Mouse (Mus musculus) cerebellum, adult 2 months (tissue): ENCODE measurements at regions not wholly inside any gene's neighbourhood (a gene's known extent, or its start where the extent isn't known, plus 50 kb on each side); places are given as distances from the start of the nearest gene placed in this dataset.

Source experiments
- CTCF ChIP-seq: fragments of 200-500 bp; IDR thresholded peaks from 2 replicates; pipeline ENCODE4 v1.5.1; 2011; ENCODE audit warnings: low read depth, mild to moderate bottlenecking, control low read depth, low read length, moderate library complexity, borderline replicate concordance; ENCODE audit not compliant: insufficient read depth
- POLR2A ChIP-seq: fragments of 200-500 bp; IDR thresholded peaks from 2 replicates; pipeline ENCODE4 v1.6.1; 2011; ENCODE audit warnings: low read length, control low read depth, borderline replicate concordance; ENCODE audit not compliant: insufficient read depth

DNA sequence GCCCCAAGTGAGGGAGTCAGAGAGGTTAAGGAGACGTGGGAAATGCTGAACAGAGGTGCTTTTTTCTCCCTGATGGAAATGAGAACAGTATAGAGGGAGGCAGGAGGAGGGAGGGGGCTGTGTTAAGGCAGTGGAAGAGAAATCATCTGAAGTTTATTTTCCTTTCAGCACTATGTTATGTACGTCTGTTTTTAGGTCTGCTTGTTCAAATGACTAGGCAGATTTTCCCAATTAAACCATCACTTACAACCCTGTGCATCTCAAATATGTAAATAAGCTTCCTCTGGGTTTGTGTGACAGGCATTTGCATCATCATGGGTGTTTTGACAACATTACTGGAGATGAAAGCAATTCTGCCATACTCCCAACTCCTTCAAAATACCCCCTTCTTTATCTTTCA, 92.1 kb upstream of the Got2 start:
- TF ChIP-seq CTCF (no peak), POLR2A (no peak)
